Mouse (Mus musculus): ENCODE data around the gene Pomp. TPM values are rescaled to one million over a fixed set of nuclear protein-coding genes. Genes with fewer than 3 reads are reported as not detected.

Gene Pomp
- total and polyA plus RNA-seq, 2 experiments from 2014 or later, result 287 to 545 TPM

GRCm38 (mm10) chr5:147826546-147826945 is 33.7 kb upstream of the Pomp start:
- Histone ChIP-seq H3K9ac (replicated peaks; ENCODE audit: low read length, poor library complexity, severe bottlenecking) (no peak overlapping the region), H3K27me3 (ENCODE audit: insufficient read depth, low read length) (no peaks in the 10 kb centered on the region), H3K4me2 (ENCODE audit: low read depth, low read length, poor library complexity, severe bottlenecking) (no peak overlapping the region), H3K36me3 (ENCODE audit: insufficient read depth, low read length) (no peaks in the 10 kb centered on the region), H3K27ac (ENCODE audit: low read depth, low read length) (no peak overlapping the region), H3K4me1 (ENCODE audit: insufficient read depth, low read length) (no peaks in the 10 kb centered on the region), H3K4me3 (ENCODE audit: low read depth, low read length) (no peak overlapping the region), H3K9me3 (ENCODE audit: low read length) (no peaks in the 10 kb centered on the region)
- WGBS, result 53% methylated on average over 5 of the region's 5 CpGs
- DNase-seq (ENCODE audit: low spot score), result no peak
- TF ChIP-seq CTCF (IDR thresholded peaks at IDR 0.05), result no peak
- no peak for ATAC-seq (ENCODE audit: low FRiP score)

- Histone ChIP-seq H3K4me3 (ENCODE audit: low read depth, low read length) (no peak overlapping the region), H3K27ac (ENCODE audit: low read depth, low read length) (no peak overlapping the region), H3K4me1 (ENCODE audit: insufficient read depth, low read length) (no peaks in the 10 kb centered on the region), H3K9ac (replicated peaks; ENCODE audit: low read length, poor library complexity, severe bottlenecking) (no peak overlapping the region), H3K9me3 (ENCODE audit: low read length) (no peaks in the 10 kb centered on the region), H3K36me3 (ENCODE audit: insufficient read depth, low read length) (no peaks in the 10 kb centered on the region), H3K4me2 (ENCODE audit: low read depth, low read length, poor library complexity, severe bottlenecking) (no peak overlapping the region), H3K27me3 (ENCODE audit: insufficient read depth, low read length) (no peaks in the 10 kb centered on the region)
- DNase-seq (ENCODE audit: low spot score) (no peak), ATAC-seq (ENCODE audit: low FRiP score) (no peak)
- no peak for TF ChIP-seq CTCF (IDR thresholded peaks at IDR 0.05)
- WGBS, result 59% methylated on average over 8 of the region's 8 CpGs
Observed at GRCm38 (mm10) chr5:147828846-147829245, 31.4 kb upstream of the Pomp start.

GRCm38 (mm10) chr5:147832842-147833241 is 27.4 kb upstream of the Pomp start:
- peaks cover 4% of the 10 kb centered on the region; the same call in 1 of the 2 replicates for H3K27me3 ChIP-seq (ENCODE audit: insufficient read depth, low read length)
- ATAC-seq (ENCODE audit: low FRiP score), result no peak
- H3K9me3 ChIP-seq (ENCODE audit: low read length), result no peaks in the 10 kb centered on the region
- H3K4me1 ChIP-seq (ENCODE audit: insufficient read depth, low read length), result no peaks in the 10 kb centered on the region
- DNase-seq (ENCODE audit: low spot score), result no peak
- 52% methylated on average over 14 of the region's 14 CpGs for WGBS
- TF ChIP-seq CTCF (IDR thresholded peaks at IDR 0.05), result no peak
- H3K9ac ChIP-seq (replicated peaks; ENCODE audit: low read length, poor library complexity, severe bottlenecking), result no peak overlapping the region
- no peak overlapping the region for H3K4me2 ChIP-seq (ENCODE audit: low read depth, low read length, poor library complexity, severe bottlenecking)
- H3K4me3 ChIP-seq (ENCODE audit: low read depth, low read length), result no peak overlapping the region
- H3K27ac ChIP-seq (ENCODE audit: low read depth, low read length), result no peak overlapping the region
- H3K36me3 ChIP-seq (ENCODE audit: insufficient read depth, low read length), result no peaks in the 10 kb centered on the region

- H3K27ac ChIP-seq (ENCODE audit: low read depth, low read length), result no peak overlapping the region
- no peaks in the 10 kb centered on the region for H3K36me3 ChIP-seq (ENCODE audit: insufficient read depth, low read length)
- H3K27me3 ChIP-seq (ENCODE audit: insufficient read depth, low read length), result peaks cover 4% of the 10 kb centered on the region; the same call in 1 of the 2 replicates
- ATAC-seq (ENCODE audit: low FRiP score) (no peak), DNase-seq (ENCODE audit: low spot score) (no peak)
- no peak overlapping the region for H3K9ac ChIP-seq (replicated peaks; ENCODE audit: low read length, poor library complexity, severe bottlenecking)
- WGBS, result 9% methylated on average over 17 of the region's 17 CpGs
- H3K4me1 ChIP-seq (ENCODE audit: insufficient read depth, low read length), result no peaks in the 10 kb centered on the region
- no peak overlapping the region for H3K4me3 ChIP-seq (ENCODE audit: low read depth, low read length)
- H3K4me2 ChIP-seq (ENCODE audit: low read depth, low read length, poor library complexity, severe bottlenecking), result no peak overlapping the region
- no peak for TF ChIP-seq CTCF (IDR thresholded peaks at IDR 0.05)
- no peaks in the 10 kb centered on the region for H3K9me3 ChIP-seq (ENCODE audit: low read length)
Observed at GRCm38 (mm10) chr5:147834841-147835500, 25.3 kb upstream of the Pomp start.

DNA sequence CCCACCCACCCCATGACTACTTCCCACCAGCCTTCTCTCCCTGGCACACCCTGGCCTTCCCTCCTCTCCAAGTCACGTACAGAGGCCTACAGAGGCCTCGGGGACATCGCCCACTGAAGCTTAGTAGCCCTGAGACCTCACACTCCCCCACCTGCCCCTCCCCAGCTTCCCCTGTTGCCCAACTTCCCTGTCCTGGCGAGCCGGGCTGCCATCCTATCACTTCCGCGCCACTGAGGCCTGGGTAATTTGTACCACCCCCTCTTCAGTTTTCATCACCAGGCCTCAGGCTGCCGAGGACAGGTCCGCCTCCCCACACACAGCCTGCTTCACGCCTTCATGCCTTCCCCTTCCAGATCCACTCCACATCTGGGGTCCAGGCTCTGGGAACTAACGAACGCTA is 20.8 kb upstream of the Pomp start:
- Histone ChIP-seq H3K36me3 (ENCODE audit: insufficient read depth, low read length) (no peaks in the 10 kb centered on the region), H3K4me1 (ENCODE audit: insufficient read depth, low read length) (no peaks in the 10 kb centered on the region), H3K4me2 (ENCODE audit: low read depth, low read length, poor library complexity, severe bottlenecking) (no peak overlapping the region), H3K27ac (ENCODE audit: low read depth, low read length) (no peak overlapping the region), H3K9ac (replicated peaks; ENCODE audit: low read length, poor library complexity, severe bottlenecking) (no peak overlapping the region), H3K4me3 (ENCODE audit: low read depth, low read length) (no peak overlapping the region), H3K9me3 (ENCODE audit: low read length) (no peaks in the 10 kb centered on the region), H3K27me3 (ENCODE audit: insufficient read depth, low read length) (peaks cover 4% of the 10 kb centered on the region; the same call in 1 of the 2 replicates)
- WGBS, result 86% methylated on average over 12 of the region's 12 CpGs
- TF ChIP-seq CTCF (IDR thresholded peaks at IDR 0.05), result no peak
- no peak for ATAC-seq (ENCODE audit: low FRiP score)
- no peak for DNase-seq (ENCODE audit: low spot score)

DNA sequence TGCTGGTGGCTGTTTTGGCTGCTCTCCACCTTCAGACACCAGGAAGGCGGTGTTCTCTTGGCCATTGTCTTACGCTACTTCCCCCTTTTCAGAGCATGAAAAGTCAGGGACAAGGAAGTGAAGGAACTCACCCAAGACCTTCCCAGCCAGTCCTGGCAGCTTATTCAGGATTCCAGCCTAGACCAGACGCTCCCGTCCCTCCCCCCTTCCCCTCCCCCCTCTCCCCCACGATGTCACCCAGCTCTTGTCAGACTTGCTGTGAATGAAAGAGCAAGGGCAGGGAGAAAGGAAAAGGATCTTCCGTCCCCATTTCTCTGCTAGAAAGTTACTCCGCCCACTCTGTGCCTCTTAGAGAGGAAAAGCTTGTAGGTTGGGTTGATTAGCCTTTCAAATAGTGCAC is 16.9 kb upstream of the Pomp start:
- no peaks in the 10 kb centered on the region for H3K36me3 ChIP-seq (ENCODE audit: insufficient read depth, low read length)
- H3K4me2 ChIP-seq (ENCODE audit: low read depth, low read length, poor library complexity, severe bottlenecking), result no peak overlapping the region
- no peaks in the 10 kb centered on the region for H3K27me3 ChIP-seq (ENCODE audit: insufficient read depth, low read length)
- no peak overlapping the region for H3K4me3 ChIP-seq (ENCODE audit: low read depth, low read length)
- H3K9me3 ChIP-seq (ENCODE audit: low read length), result no peaks in the 10 kb centered on the region
- no peaks in the 10 kb centered on the region for H3K4me1 ChIP-seq (ENCODE audit: insufficient read depth, low read length)
- no peak overlapping the region for H3K27ac ChIP-seq (ENCODE audit: low read depth, low read length)
- no peak overlapping the region for H3K9ac ChIP-seq (replicated peaks; ENCODE audit: low read length, poor library complexity, severe bottlenecking)
- DNase-seq (ENCODE audit: low spot score) (no peak), ATAC-seq (ENCODE audit: low FRiP score) (no peak)
- TF ChIP-seq CTCF (IDR thresholded peaks at IDR 0.05), result no peak
- WGBS, result 43% methylated on average over 7 of the region's 7 CpGs
